Mouse (Mus musculus) stomach, embryonic 16.5 days (tissue): Measurements from ENCODE around the gene Lmbr1l. TPM values are rescaled to one million over a fixed set of nuclear protein-coding genes. Genes with fewer than 3 reads are reported as not detected.

ENCODE experiments used
- ATAC-seq: fragments of 200-750 bp; cut with Nextera tagmentation; 2 replicates; pipeline ENCODE4 v1.8.0; 2017; ENCODE audit warnings: moderate number of reproducible peaks, moderate TSS enrichment; ENCODE audit not compliant: insufficient read depth, low FRiP score
- H3K27ac ChIP-seq: fragments of 300-500 bp; sonication (generic); 2 replicates; pipeline ENCODE4 v1.5.1; 2014; ENCODE audit warnings: low read length
- H3K27me3 ChIP-seq: fragments of 300-500 bp; sonication (generic); 2 replicates; pipeline ENCODE4 v1.6.1; 2014; ENCODE audit warnings: low read length, control low read depth, mixed read lengths; ENCODE audit not compliant: control insufficient read depth, insufficient read depth
- H3K36me3 ChIP-seq: fragments of 300-500 bp; sonication (generic); 2 replicates; pipeline ENCODE4 v1.6.1; 2014; ENCODE audit warnings: low read length; ENCODE audit not compliant: control insufficient read depth, insufficient read depth
- H3K4me1 ChIP-seq: fragments of 300-500 bp; sonication (generic); 2 replicates; pipeline ENCODE4 v1.6.1; 2014; ENCODE audit warnings: low read length, control low read depth, mixed read lengths; ENCODE audit not compliant: control insufficient read depth, insufficient read depth
- H3K4me2 ChIP-seq: fragments of 300-500 bp; sonication (generic); 2 replicates; pipeline ENCODE4 v1.6.1; 2014; ENCODE audit warnings: low read depth, low read length, mixed read lengths
- H3K4me3 ChIP-seq: fragments of 300-500 bp; sonication (generic); replicated peaks from 2 replicates; pipeline ENCODE4 v1.5.1; 2014; ENCODE audit warnings: mild to moderate bottlenecking, low read length
- H3K9ac ChIP-seq: fragments of 300-500 bp; sonication (generic); 2 replicates; pipeline ENCODE4 v1.6.1; 2014; ENCODE audit warnings: low read length
- H3K9me3 ChIP-seq: fragments of 300-500 bp; sonication (generic); replicated peaks from 2 replicates; pipeline ENCODE4 v1.6.1; 2016; ENCODE audit warnings: low read length, control low read depth; ENCODE audit not compliant: control insufficient read depth
- WGBS: fragments of 180-500 bp; shearing (Covaris S2); extraction: QIAGEN DNeasy Blood & Tissue Kit; methylation state at CpG from one replicate; pipeline ENCODE4 v1.1.7; 2014; 5-methylcytosine and 5-hydroxymethylcytosine counted together
- polyA plus RNA-seq: library from polyadenylated mRNA; unstranded; fragments of >200 nt; fragmentation: Nextera tagmentation; extraction: Ambion mirVana; gene quantifications from 2 replicates; pipeline ENCODE4 v1.2.1, GENCODE M21; 2015

The Lmbr1l gene
- polyA plus RNA-seq, 1 experiment from 2014 or later = 14.8 TPM

GRCm38 (mm10) chr15:98893940-98894745, 23.9 kb downstream of the Lmbr1l start, which contains the start of gene Rhebl1:
Rhebl1 (minus strand) TSS chr15:98894540.
- Histone ChIP-seq H3K9me3 (no peaks in the 10 kb centered on the region), H3K4me2 (peak within 1 kb of the TSS; percentile 94), H3K4me3 (peak within 1 kb of the TSS; percentile 58), H3K9ac (peak within 1 kb of the TSS; percentile 69), H3K4me1 (peaks cover 27% of the 10 kb centered on the region), H3K27me3 (peaks cover 65% of the 10 kb centered on the region), H3K27ac (no peak within 1 kb of the TSS), H3K36me3 (no peaks in the 10 kb centered on the region)
- under 1% methylated on average over 68 of the region's 77 CpGs for WGBS
- no peak for ATAC-seq

DNA sequence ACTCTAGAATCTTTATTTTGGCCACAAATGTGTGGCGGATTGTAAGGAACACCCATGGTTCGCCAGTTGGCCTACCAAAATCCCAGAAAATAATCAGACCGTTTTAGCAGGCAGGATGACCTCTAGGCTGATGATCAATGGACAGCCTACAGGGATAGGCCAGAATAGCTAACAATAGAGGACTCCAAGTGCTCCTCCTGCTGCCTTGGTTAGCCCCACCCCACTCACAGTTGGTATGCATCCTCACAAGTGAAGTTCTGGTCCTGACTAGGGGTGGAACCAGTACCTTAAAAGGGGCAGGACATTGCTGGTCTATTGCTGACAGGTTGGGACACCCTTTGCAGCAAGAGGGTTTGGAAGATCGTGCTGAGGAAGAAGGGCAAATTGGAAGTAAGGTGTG, 25.0 kb downstream of the Lmbr1l start:
- no peak for ATAC-seq
- H3K36me3 ChIP-seq = no peaks in the 10 kb centered on the region
- no peak overlapping the region for H3K4me3 ChIP-seq
- no peak overlapping the region for H3K4me2 ChIP-seq
- H3K9ac ChIP-seq = no peak overlapping the region
- H3K27ac ChIP-seq = no peak overlapping the region
- H3K4me1 ChIP-seq = peaks cover 22% of the 10 kb centered on the region
- no peaks in the 10 kb centered on the region for H3K9me3 ChIP-seq
- H3K27me3 ChIP-seq = peaks cover 55% of the 10 kb centered on the region
- WGBS = 65% methylated on average over 4 of the region's 4 CpGs

DNA sequence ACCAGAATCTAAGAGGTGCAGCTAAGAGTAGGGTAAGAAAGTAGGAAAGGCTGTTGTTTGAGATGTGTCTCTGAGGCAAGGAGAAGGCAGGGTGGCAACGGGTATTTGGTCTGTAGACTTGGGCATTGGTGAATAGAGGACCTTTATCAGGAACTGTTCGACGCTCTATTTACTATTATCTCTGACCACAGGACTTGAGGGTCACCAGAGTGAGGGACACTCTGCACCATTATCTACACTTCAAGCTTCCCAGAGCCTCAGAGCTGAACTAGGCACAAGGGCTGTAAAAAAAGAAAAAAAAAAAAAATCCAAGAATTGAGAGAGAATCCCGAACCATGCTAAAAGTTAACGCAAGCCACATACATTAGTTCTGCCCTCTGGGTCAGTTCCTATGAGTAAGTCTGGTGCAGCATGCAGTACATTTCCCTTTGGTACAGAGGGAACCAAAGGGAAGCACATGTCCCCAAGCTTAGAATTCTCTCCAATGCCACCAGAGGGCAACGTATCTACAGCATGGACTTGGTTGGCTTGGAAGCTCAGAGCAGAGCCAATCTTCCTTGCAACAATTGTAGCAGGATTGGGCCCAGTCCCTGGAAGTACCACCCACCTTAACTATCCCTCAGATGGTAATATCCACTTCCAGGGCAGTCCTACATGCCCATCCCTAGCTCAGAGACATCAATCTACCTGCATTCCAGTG, 26.0 kb downstream of the Lmbr1l start:
- no peak overlapping the region for H3K4me3 ChIP-seq
- H3K9me3 ChIP-seq = no peaks in the 10 kb centered on the region
- peak; percentile 70; the same call in 1 of the 2 replicates for ATAC-seq
- peaks cover 17% of the 10 kb centered on the region for H3K4me1 ChIP-seq
- 34% methylated on average over 6 of the region's 6 CpGs for WGBS
- no peaks in the 10 kb centered on the region for H3K36me3 ChIP-seq
- H3K9ac ChIP-seq = no peak overlapping the region
- H3K4me2 ChIP-seq = no peak overlapping the region
- H3K27ac ChIP-seq = no peak overlapping the region
- H3K27me3 ChIP-seq = peaks cover 47% of the 10 kb centered on the region

GRCm38 (mm10) chr15:98891198-98891742, 26.8 kb downstream of the Lmbr1l start:
- peaks cover 40% of the 10 kb centered on the region for H3K27me3 ChIP-seq
- peak overlapping the region; percentile 25 for H3K4me3 ChIP-seq
- ATAC-seq = no peak

GRCm38 (mm10) chr15:98887526-98887925, 30.5 kb downstream of the Lmbr1l start:
- no peak overlapping the region for H3K27ac ChIP-seq
- no peak overlapping the region for H3K9ac ChIP-seq
- peaks cover 7% of the 10 kb centered on the region; the same call in 1 of the 2 replicates for H3K27me3 ChIP-seq
- H3K36me3 ChIP-seq = no peaks in the 10 kb centered on the region
- H3K4me1 ChIP-seq = peaks cover 8% of the 10 kb centered on the region; the same call in 1 of the 2 replicates
- H3K4me2 ChIP-seq = no peak overlapping the region
- WGBS = 79% methylated on average over 7 of the region's 7 CpGs
- ATAC-seq = no peak
- no peak overlapping the region for H3K4me3 ChIP-seq
- no peaks in the 10 kb centered on the region for H3K9me3 ChIP-seq

More at GRCm38 (mm10) chr15:98891198-98891742, 26.8 kb downstream of the Lmbr1l start:
- Histone ChIP-seq H3K27ac (no peak overlapping the region), H3K36me3 (no peaks in the 10 kb centered on the region), H3K4me2 (peak overlapping the region; percentile 49), H3K9ac (no peak overlapping the region), H3K9me3 (no peaks in the 10 kb centered on the region), H3K4me1 (peaks cover 17% of the 10 kb centered on the region)
- WGBS = 14% methylated on average over 19 of the region's 19 CpGs

GRCm38 (mm10) chr15:98886667-98887387, 31.2 kb downstream of the Lmbr1l start:
- no peak overlapping the region for H3K27ac ChIP-seq
- no peak overlapping the region for H3K4me3 ChIP-seq
- H3K27me3 ChIP-seq = peaks cover 7% of the 10 kb centered on the region; the same call in 1 of the 2 replicates
- no peak overlapping the region for H3K4me2 ChIP-seq
- no peaks in the 10 kb centered on the region for H3K9me3 ChIP-seq
- no peak overlapping the region for H3K9ac ChIP-seq
- no peaks in the 10 kb centered on the region for H3K36me3 ChIP-seq
- peaks cover 8% of the 10 kb centered on the region; the same call in 1 of the 2 replicates for H3K4me1 ChIP-seq
- ATAC-seq = no peak
- WGBS = 49% methylated on average over 8 of the region's 8 CpGs

DNA sequence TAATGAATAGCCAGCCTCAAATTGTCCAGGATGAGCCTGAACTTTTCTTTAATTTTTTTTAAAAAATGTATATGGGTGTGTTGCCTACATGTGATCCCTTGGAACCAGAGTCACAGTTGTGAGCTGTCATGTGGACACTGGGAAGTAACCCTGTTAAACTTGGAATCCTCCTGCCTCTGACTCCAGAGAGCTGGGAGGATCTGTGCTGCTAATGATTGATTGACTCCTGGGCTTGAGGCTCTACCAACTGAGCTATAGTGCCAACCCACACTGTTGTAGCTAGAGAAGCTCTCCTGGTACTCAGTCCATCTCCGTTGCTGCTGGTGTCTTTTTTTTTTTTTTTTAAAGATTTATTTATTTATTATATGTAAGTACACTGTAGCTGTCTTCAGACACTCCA, 33.9 kb downstream of the Lmbr1l start:
- Histone ChIP-seq H3K9ac (no peak overlapping the region), H3K4me3 (no peak overlapping the region), H3K27ac (no peak overlapping the region), H3K9me3 (no peaks in the 10 kb centered on the region), H3K4me1 (peaks cover 8% of the 10 kb centered on the region; the same call in 1 of the 2 replicates), H3K27me3 (no peaks in the 10 kb centered on the region), H3K4me2 (no peak overlapping the region), H3K36me3 (no peaks in the 10 kb centered on the region)
- WGBS = 52% methylated on average over 1 of the region's 1 CpGs
- ATAC-seq = no peak

GRCm38 (mm10) chr15:98883661-98884060, 34.4 kb downstream of the Lmbr1l start:
- Histone ChIP-seq H3K4me1 (peaks cover 8% of the 10 kb centered on the region; the same call in 1 of the 2 replicates), H3K27ac (no peak overlapping the region), H3K27me3 (no peaks in the 10 kb centered on the region), H3K4me2 (no peak overlapping the region), H3K9me3 (no peaks in the 10 kb centered on the region), H3K36me3 (no peaks in the 10 kb centered on the region), H3K9ac (no peak overlapping the region), H3K4me3 (no peak overlapping the region)
- no peak for ATAC-seq
